Mouse (Mus musculus): ENCODE measurements around the gene Pak1.

- no peak for TF ChIP-seq GATA1 (IDR thresholded peaks at IDR 0.05; ENCODE audit: borderline replicate concordance, low read length)
- TF ChIP-seq FLI1 (IDR thresholded peaks at IDR 0.05; ENCODE audit: low read length), result no peak
Measured at GRCm38 (mm10) chr7:97804245-97805066, 16.1 kb downstream of the Pak1 start.
